25 mouse cellular contexts compared by ENCODE assay signal in the genomic region with DNA sequence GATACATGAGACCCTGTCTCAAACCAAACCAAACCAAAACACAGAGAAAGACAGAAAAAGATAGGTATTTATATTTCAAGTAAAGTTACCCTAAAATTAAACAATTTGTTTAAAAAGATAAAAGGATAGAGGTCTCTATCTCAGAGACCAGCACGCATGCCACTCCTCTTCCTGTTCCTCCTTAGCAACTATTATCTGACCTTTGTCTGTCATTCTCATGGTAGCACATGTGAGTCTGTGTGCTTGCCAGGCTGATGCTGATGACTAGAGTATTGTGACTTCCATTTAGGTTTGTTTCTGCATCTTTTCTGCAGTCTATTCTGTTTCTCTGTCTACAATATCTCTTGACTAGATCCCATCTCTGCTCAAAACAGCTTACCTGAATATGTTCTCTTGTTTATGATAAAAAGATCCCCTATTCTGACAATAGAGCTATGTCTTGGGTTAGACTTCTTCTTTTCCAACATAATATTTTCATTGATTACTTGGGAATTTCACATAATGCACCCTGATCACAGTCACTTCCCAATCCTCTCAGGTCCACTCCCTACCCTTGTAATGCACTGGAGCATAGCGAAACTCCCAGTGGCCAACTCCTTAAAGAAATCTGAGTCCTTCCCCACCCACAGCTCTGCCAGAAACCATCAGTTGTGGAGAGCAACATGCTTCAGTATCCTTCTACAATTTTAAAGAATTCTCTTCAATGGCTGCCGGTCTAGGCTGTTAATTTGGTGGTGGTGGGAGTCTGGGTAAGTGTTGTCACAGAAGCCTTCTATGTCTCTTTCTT.
"Had no signal": no experiment of that assay in that cellular context is flagged by ENCODE, and none has a peak within 500 bp of the region (broad histone marks: within the 10 kb centered on the region; RNA-seq: fewer than 3 reads in every experiment).

No protein-coding gene starts in this region.

- H3K4me1 ChIP-seq: heart, embryonic 15.5 days; hindbrain, embryonic 13.5 days; hindbrain, embryonic 15.5 days; intestine, embryonic 15.5 days; limb, embryonic 10.5 days; limb, embryonic 12.5 days; liver, embryonic 13.5 days; liver, embryonic 15.5 days had no signal

- H3K4me3 ChIP-seq: heart, adult 2 months; heart, embryonic 13.5 days; heart, embryonic 15.5 days; hindbrain, embryonic 13.5 days; hindbrain, embryonic 15.5 days; intestine, embryonic 15.5 days; layer of hippocampus, adult 2 months; left cerebral cortex, adult 2 months; limb, embryonic 10.5 days; limb, embryonic 12.5 days; liver, embryonic 13.5 days; liver, embryonic 15.5 days had no signal

- H3K36me3 ChIP-seq: heart, embryonic 13.5 days; heart, embryonic 15.5 days; hindbrain, embryonic 13.5 days; hindbrain, embryonic 15.5 days; intestine, embryonic 15.5 days; limb, embryonic 10.5 days; limb, embryonic 12.5 days; liver, embryonic 13.5 days; liver, embryonic 15.5 days had no signal

- H3K9ac ChIP-seq: heart, embryonic 13.5 days; heart, embryonic 15.5 days; hindbrain, embryonic 13.5 days; hindbrain, embryonic 15.5 days; intestine, embryonic 15.5 days; limb, embryonic 12.5 days; liver, embryonic 13.5 days; liver, embryonic 15.5 days had no signal

- ATAC-seq: inflammation-experienced regulatory T-cells, adult 6 months; intestine, embryonic 15.5 days; intestine, postnatal 0 days had no signal

- H3K9me3 ChIP-seq: heart, embryonic 13.5 days; heart, embryonic 15.5 days; hindbrain, embryonic 13.5 days; hindbrain, embryonic 15.5 days; intestine, embryonic 15.5 days; limb, embryonic 10.5 days; limb, embryonic 12.5 days; liver, embryonic 13.5 days; liver, embryonic 15.5 days had no signal

- H3K27ac ChIP-seq: heart, adult 2 months; heart, embryonic 13.5 days; heart, embryonic 15.5 days; hindbrain, embryonic 13.5 days; hindbrain, embryonic 15.5 days; intestine, embryonic 15.5 days; layer of hippocampus, adult 2 months; left cerebral cortex, adult 2 months; limb, embryonic 10.5 days; limb, embryonic 12.5 days; liver, embryonic 13.5 days; liver, embryonic 15.5 days had no signal

- DNase-seq: gastrocnemius, postnatal 14 days; gastrocnemius, postnatal 36 days; heart, adult 11 months; heart, adult 2 months; heart, postnatal 14 days; heart, postnatal 36 days; kidney, adult 18-20 months; kidney, adult 8-10 months; kidney, postnatal 14 days; kidney, postnatal 4 days; liver; liver, embryonic 13.5 days had no signal

- H3K4me2 ChIP-seq: heart, embryonic 11.5 days; heart, embryonic 13.5 days; heart, embryonic 15.5 days; hindbrain, embryonic 13.5 days; hindbrain, embryonic 15.5 days; intestine, embryonic 15.5 days; limb, embryonic 12.5 days; liver, embryonic 13.5 days; liver, embryonic 15.5 days had no signal

- H3K27me3 ChIP-seq: heart, embryonic 13.5 days; heart, embryonic 15.5 days; hindbrain, embryonic 13.5 days; hindbrain, embryonic 15.5 days; intestine, embryonic 15.5 days; limb, embryonic 12.5 days; liver, embryonic 13.5 days; liver, embryonic 15.5 days had no signal
